Mouse (Mus musculus) Muller cell, postnatal 12 days (primary cell): ENCODE results near the gene Ccdc149.

Source experiments
- DNase-seq: peaks from one replicate; pipeline ENCODE4 v3.0.0-alpha.2; 2015; ENCODE audit errors: inconsistent ontology term

Gene Ccdc149

DNA sequence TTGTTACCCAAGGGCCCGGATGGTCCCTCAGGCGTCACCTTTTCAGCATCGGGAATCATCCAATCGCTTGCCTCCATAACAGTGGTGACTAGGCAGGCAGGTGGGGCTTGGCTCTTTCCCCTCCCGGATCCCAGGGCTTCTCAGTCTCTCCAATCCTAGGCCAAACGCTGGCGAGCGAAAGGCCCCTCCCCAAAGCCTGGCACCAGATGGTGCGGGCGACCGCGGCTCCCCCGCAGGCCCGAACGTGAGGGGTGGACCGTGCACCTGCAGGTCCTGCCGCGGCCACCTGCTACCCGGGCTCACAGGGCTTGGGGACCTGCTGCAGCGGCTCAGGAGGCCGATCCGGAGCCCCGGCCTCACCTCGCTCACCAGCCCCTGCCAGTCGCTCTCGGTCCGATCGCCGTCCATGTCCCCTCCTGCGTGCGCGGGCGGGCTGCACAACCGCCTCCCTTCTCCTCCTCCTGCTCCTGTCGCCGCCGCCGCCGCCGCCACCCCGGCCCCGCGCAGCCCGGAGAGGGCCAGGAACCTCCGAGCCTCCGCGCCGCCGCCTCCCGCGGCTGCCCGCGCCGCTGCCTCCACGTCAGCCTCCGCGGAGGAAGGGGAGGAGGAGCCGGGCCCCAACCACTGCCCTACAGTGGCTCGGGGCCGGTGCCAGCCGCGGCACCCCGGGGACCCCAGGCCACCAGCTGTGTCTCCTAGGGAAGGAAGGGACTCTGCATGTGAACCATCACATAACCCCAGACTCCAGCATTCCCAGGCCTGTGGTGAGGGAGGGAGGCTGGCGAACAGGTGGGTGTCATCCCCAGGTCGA lies at the start of gene Ccdc149:
Ccdc149 (minus strand) TSS at position 531 of the 811 bp plus-strand sequence.
- peak; percentile 91 for DNase-seq

GRCm38 (mm10) chr5:52519921-52520320 lies 48.6 kb upstream of the Ccdc149 start:
- DNase-seq = no peak

DNA sequence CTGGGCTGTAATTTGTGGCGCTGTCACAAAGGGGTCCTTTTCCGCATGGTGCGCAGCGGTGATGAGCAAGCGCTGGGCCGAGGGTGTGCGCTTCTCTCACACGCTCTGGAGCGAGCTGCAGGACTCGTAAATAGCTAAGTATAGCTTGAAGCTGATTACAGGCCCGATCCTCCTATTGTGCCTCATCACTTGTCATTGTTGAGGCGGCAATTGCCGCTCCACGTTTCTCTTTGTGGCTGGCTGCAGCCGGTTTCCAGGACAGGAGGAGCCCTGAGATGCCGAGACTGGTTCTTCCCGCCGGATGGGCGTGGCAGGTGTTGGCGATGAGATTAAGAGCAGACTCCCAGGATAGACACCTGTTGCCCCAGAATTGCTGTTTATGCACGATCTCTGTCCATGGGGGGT lies 44.8 kb upstream of the Ccdc149 start:
- peak; percentile 26 for DNase-seq

GRCm38 (mm10) chr5:52515246-52516021 lies 44.1 kb upstream of the Ccdc149 start:
- peak; percentile 53 for DNase-seq

GRCm38 (mm10) chr5:52511089-52511488 lies 39.8 kb upstream of the Ccdc149 start:
- no peak for DNase-seq

DNA sequence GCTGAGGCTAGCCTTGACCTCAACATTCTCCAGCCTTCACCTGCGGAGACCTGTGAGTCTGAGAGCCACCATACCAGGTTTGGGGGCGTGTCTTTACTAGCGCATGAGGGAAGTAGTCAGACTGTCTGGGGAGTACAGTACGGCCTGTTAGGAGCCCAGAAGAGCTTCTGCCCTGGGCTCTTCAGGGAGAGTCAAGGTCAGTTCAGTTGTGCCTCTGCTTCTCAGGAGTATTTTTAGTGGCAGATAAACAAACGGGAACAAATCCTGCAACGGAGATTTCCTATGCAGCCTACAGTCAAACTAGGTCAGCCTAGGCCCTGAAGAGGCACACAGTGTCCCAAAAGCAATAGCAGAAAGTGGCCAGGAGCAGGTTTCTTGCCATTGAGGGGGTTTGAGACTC lies 38.1 kb upstream of the Ccdc149 start:
- DNase-seq = no peak

GRCm38 (mm10) chr5:52504666-52505065 lies 33.3 kb upstream of the Ccdc149 start:
- no peak for DNase-seq

DNA sequence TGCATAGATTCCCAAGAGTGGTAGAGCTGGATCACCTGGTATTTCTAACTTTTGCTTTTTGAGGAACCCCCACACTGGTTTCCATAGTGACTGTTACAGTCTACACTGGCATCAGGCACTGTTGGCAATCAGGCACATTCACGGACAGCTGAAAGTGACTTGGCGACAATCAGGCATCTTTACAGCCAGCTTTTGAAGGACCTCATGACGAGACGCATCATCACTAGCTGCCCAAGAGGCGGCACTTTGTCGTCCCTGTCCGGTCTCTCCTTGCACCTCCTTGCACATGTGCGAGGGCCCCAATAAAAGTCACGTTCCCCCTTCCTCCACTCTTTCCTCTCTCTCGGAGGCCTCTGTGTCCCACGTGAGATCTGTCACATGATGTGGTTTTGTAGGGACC lies 32.8 kb upstream of the Ccdc149 start:
- no peak for DNase-seq

- no peak for DNase-seq
Measured at GRCm38 (mm10) chr5:52495671-52496070, 24.4 kb upstream of the Ccdc149 start.

DNA sequence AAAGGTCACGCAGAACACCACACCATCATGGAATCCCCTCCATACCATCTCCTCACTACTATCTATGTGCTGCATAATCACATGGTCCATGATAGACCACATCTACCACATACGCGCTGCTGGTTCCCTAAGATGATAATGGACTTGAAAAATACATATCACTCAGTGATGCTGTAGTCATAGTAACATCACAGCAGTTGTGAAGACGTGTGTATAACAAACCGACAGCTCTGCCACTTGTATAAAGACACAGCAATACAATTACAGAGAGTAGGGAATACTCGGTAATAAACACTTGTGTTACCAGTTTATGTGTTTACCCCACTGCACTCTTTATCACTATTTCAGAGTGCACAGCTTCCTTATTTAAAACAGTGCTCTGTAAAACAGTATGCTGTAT lies 20.2 kb upstream of the Ccdc149 start:
- no peak for DNase-seq

DNA sequence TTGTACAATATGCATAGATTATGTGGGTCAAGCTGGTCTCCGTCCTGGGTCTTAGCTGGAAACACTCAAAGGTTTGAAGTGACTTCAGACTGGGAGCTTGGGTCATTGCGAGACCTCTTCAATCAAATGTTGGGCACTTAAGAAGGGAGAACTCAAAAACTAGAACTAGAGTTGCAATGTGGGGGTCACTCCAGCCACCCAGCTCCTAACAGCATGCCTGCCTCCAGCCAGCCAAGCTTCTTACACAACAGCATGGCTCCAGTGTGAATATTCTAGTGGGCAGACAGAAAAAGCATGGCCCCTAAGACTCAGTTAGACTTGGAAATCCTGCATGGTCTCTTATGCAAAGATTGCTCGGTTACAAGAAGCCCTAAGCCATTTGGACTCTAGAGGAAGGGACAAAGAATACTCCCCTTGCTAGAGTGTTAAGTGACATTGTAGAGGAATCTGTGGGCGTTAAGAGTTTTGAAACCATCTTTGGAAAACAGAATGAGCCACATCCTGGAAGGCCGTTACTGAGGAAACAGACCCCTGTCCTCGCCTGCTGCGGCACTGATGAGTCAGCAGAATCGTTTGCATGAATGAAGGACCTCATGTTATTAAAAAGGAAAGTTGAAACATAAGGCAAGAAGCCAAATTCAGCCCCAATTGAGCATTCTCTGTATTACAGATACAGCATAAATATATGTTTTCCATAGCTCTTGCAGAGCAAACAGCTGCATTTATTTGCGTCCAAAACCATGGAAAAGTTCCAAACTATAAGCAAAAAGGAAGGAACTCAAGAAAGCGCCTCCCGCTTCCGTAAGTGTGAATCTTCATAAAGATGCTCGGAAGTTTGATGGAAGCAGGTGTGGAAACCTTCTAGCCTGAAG lies 16.5 kb upstream of the Ccdc149 start:
- DNase-seq = no peak

- DNase-seq = no peak
Measured at GRCm38 (mm10) chr5:52476826-52477225, 5.5 kb upstream of the Ccdc149 start.

DNA sequence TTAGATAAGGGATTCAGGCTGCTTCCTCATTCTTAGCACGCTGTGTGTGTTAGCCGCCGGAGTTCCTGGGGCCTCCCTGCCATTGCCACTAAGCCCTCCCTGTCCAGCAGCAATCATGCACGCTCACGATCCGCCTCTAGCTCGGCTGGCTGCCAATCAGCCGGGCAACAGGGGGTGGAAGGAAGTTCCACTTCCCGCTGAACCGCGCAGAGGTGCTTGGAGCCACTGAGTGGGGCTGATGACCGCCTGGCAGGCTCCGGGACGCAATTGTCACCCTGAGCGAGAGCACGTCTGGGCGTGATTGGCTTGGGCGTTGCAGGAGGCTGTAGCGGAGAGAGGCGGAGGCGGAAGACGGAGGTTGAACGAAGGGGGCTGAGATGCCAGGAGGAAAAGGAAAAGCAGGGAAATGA lies 5.0 kb upstream of the Ccdc149 start:
- peak; percentile 84 for DNase-seq

DNA sequence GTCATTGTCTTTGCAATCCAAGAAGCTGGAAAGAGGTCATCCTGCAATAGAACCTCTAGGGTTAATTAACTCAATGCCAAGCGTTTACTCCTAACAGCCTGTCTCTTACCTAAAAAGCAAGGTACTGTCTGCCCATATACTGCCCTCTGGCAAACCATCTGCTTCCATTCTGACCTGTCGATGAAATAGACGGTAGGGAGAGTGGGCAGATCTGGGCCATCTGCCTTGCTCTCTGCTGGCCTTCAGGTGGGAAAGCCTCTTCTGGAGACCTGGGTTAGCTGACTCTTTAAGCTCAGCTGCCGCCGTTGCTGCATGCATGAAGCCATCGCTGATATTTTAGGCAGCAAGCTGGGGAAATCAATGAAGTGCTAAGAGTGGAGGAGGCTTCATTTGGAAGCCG lies 2.7 kb upstream of the Ccdc149 start:
- DNase-seq = no peak

DNA sequence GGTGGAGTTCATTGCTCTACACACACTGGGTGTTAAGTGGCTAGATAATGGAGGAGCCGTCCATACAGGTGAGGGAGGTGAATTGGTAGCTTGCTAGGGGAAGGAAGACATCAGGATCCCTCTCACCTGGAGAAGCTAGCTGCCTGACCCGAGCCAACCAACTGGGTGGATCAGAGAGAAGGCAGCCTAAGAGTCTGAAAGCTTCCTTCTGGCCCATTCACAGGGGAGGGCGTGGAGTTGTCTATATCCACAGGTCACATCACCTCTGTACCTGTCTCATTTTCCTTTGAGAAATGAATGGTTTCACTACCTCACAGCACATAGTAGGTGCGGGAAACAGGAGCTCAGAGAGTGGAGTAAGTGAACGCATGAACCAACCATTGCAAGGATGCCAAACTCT lies 770 bp downstream of the Ccdc149 start:
- DNase-seq = no peak

DNA sequence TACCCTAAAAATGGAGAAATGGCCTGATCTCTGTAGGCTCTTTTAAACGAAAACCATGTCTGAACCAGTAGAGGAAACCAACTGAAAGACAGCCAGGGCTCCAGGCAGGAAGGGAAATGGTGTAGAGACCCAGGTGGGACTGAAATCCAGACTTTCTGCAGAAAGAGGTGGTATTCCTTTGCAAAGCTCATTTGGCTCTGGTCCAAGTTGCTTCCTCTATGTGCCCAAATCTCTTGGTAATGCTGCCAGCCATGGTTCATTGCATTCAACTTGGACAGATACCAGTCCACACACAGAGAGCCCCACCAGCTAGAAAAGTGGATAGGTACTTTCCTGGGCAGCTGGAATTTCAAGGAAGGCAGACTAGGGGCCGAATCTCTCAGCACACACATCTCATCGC lies 3.5 kb downstream of the Ccdc149 start:
- no peak for DNase-seq

DNA sequence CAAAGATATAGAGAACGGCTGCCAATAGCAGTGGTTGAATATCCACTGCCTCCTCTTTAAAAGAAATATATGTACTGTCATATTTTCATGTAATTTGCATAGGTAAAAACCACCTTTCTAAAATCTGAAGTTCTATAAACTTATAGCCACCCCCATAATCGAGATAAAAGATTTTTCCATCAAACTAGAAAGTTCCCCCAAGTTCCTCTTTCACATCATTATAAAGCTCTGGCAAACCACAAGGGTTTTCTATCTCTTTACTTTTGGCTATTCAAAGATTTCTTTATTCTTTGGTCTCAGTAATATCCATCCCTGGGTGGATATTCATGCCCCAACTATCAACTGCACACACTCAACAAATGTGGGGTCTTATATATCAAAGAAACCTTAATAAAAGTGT lies 8.9 kb downstream of the Ccdc149 start:
- DNase-seq = no peak

DNA sequence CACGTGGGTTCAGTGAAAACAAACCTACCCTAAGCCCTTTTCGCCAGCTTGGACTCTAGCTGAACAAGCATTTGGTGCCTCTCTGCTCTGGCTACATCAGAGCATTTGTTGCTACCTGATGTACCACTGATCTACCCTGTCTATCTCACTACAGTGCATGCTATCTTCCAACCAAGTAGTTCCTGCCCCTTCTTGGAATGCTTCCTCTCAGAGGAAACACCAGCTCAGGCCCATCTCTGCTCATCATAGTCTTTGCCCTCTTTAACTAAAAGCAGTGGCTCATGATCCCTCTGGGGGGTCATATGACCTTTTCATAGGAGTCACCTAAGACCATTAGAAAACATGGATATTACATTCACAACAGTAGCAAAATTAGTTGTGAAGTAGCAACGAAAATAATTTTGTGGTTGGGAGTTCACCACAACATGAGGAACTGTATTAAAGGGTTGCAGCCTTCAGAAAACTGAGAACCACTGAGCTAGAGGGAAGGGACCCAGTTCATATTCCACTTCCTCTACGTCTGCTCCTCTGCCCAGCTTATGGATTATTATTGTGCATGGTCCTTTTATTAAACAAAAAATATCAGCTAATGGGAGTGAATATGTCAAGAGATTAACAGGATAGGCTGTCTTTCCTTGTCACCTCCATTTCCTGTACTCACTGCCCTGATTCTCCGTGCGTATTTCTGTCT lies 9.7 kb downstream of the Ccdc149 start:
- no peak for DNase-seq

GRCm38 (mm10) chr5:52459308-52459707 lies 12.0 kb downstream of the Ccdc149 start:
- DNase-seq = no peak

GRCm38 (mm10) chr5:52457154-52457553 lies 14.2 kb downstream of the Ccdc149 start:
- no peak for DNase-seq

DNA sequence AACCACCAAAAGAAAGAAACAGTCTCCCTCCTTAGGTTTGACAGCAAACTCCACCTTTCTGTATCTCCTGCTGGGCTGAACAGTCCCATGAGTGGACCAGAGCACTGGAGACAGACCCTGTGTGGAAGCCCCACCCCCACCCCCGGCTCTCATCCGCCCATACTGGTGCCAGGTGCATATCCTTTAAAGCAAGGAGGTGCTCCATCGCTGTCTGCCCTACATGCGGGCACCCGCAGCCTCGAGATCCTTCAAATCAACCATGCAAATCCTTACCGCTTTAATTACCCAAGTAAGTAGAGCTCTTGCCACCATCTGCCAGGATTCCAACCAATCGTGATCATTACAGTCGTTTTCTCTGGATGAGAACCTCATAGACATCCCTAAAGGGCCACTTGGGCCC lies 20.5 kb downstream of the Ccdc149 start:
- DNase-seq = no peak

GRCm38 (mm10) chr5:52449187-52449586 lies 22.1 kb downstream of the Ccdc149 start:
- DNase-seq = no peak
